Mouse (Mus musculus) bone marrow macrophage, adult 2 months (primary cell): ENCODE data around the gene Mfap1a. TPM values are rescaled to one million over a fixed set of nuclear protein-coding genes. Genes with fewer than 3 reads are reported as not detected.
"Not testable (repeated sequence)": the region's sequence is repeated elsewhere in the genome, so short reads cannot be mapped to it uniquely, and the experiment has no call there.

Source experiments
- H3K27ac ChIP-seq: 2 replicates; pipeline ENCODE4 v1.5.1; 2012; ENCODE audit warnings: low read depth, low read length; ENCODE audit not compliant: insufficient read depth
- H3K4me1 ChIP-seq: 2 replicates; pipeline ENCODE4 v1.6.1; 2012; ENCODE audit warnings: low read length; ENCODE audit not compliant: control insufficient read depth, insufficient read depth
- H3K4me3 ChIP-seq: 2 replicates; pipeline ENCODE4 v1.5.1; 2012; ENCODE audit warnings: mild to moderate bottlenecking, low read length, moderate library complexity; ENCODE audit not compliant: insufficient read depth
- CTCF ChIP-seq: IDR thresholded peaks from 2 replicates; pipeline ENCODE4 v1.5.1; 2012; ENCODE audit warnings: low read depth, mild to moderate bottlenecking, low read length, moderate library complexity
- POLR2A ChIP-seq: IDR thresholded peaks from 2 replicates; pipeline ENCODE4 v1.6.1; 2012; ENCODE audit warnings: mild to moderate bottlenecking, low read depth, low read length, borderline replicate concordance
- polyA plus RNA-seq: library from polyadenylated mRNA; stranded (reverse); fragments of >200 nt; gene quantifications from 2 replicates; pipeline ENCODE4 v1.2.4, GENCODE M21; 2012; ENCODE audit not compliant: missing spikeins, insufficient read depth, insufficient read length

Gene Mfap1a
- 24.8 and 25.4 TPM in 2 replicates for polyA plus RNA-seq

GRCm38 (mm10) chr2:121505942-121506882, at the start of gene Mfap1a, which contains the start of gene Wdr76:
Gene Mfap1a (minus strand): TSS chr2:121506665.
Gene Wdr76 (plus strand): TSS chr2:121506723.
- not testable (repeated sequence) for H3K4me1 ChIP-seq
- H3K4me3 ChIP-seq = peak within 1 kb of the TSS; percentile 81
- peak within 1 kb of the TSS; percentile 63 for H3K27ac ChIP-seq

- Histone ChIP-seq H3K4me3 (no peak overlapping the region), H3K27ac (no peak overlapping the region), H3K4me1 (no peaks in the 10 kb centered on the region)
- TF ChIP-seq POLR2A (no peak), CTCF (no peak)
Observed at GRCm38 (mm10) chr2:121551271-121551670, 44.8 kb upstream of the Mfap1a start.

DNA sequence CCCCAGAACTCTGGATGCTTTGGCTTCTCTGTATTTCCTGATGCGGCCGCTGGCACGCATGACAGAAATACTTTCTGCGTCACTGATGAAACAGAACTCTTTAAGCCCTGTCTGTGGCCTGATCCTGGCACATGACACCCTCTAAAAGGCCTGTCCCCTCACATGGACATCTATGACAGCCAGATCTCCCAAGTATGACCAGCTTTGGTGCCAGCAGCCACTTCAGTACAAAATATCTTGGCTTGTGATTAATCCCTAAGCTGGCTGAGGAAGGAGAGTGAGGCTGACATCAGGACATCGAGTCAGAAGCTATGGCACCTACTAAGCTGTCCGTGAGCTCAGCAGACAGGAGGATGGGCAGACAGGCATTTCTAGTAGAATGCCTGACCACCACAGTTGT, 43.2 kb upstream of the Mfap1a start:
- no peaks in the 10 kb centered on the region for H3K4me1 ChIP-seq
- TF ChIP-seq CTCF = no peak
- no peak for TF ChIP-seq POLR2A
- H3K4me3 ChIP-seq = no peak overlapping the region
- no peak overlapping the region for H3K27ac ChIP-seq

GRCm38 (mm10) chr2:121544829-121545228, 38.4 kb upstream of the Mfap1a start:
- Histone ChIP-seq H3K4me1 (no peaks in the 10 kb centered on the region), H3K27ac (no peak overlapping the region), H3K4me3 (no peak overlapping the region)
- TF ChIP-seq POLR2A (no peak), CTCF (no peak)

DNA sequence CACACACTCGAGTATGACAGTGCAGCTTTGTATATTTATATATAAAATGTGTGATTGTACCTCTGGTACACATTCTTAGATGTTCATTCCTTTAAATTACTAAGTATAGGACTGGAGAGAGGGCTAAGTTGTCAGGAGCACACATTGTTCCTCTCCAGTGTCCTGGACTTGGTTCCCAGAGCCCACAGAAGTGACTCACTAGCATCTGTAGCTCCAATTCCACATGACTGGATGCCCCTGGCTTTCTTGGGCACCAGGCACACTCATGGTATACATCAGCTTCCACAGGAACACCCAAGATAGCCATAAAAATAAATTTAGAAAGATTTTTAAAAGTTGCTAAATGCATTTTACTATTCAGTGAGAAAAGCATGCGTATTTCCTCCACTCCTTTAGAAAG, 18.6 kb upstream of the Mfap1a start:
- no peak for TF ChIP-seq CTCF
- Histone ChIP-seq H3K4me1 (no peaks in the 10 kb centered on the region), H3K27ac (no peak overlapping the region), H3K4me3 (no peak overlapping the region)

DNA sequence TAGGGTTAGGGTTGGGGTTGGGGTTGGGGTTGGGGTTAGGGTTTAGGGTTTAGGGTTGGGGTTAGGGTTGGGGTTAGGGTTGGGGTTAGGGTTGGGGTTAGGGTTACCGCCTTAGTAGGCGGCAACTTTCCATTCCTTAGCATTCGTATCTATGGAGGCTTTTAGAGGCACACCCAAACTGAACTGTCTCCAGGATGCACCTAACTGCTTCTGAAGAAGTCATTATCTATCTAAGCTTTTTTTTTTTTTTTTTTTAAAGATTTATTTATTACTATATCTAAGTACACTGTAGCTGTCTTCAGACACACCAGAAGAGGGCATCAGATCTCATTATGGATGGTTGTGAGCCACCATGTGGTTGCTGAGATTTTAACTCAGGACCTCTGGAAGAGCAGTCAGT, 16.4 kb upstream of the Mfap1a start:
- not testable (repeated sequence) for H3K27ac ChIP-seq, H3K4me3 ChIP-seq, H3K4me1 ChIP-seq

- TF ChIP-seq POLR2A (no peak), CTCF (no peak)
Observed at GRCm38 (mm10) chr2:121522006-121522405, 15.5 kb upstream of the Mfap1a start.

GRCm38 (mm10) chr2:121518711-121519110, 12.2 kb upstream of the Mfap1a start:
- H3K4me3 ChIP-seq, H3K27ac ChIP-seq, H3K4me1 ChIP-seq: not testable (repeated sequence)

More at GRCm38 (mm10) chr2:121522006-121522405, 15.5 kb upstream of the Mfap1a start:
- no peak overlapping the region for H3K27ac ChIP-seq
- no peak overlapping the region for H3K4me3 ChIP-seq
- H3K4me1 ChIP-seq = no peaks in the 10 kb centered on the region

- no peak overlapping the region for H3K4me3 ChIP-seq
- TF ChIP-seq POLR2A (no peak), CTCF (no peak)
- no peak overlapping the region for H3K27ac ChIP-seq
- peaks cover 4% of the 10 kb centered on the region for H3K4me1 ChIP-seq
Observed at GRCm38 (mm10) chr2:121518106-121518505, 11.6 kb upstream of the Mfap1a start.

DNA sequence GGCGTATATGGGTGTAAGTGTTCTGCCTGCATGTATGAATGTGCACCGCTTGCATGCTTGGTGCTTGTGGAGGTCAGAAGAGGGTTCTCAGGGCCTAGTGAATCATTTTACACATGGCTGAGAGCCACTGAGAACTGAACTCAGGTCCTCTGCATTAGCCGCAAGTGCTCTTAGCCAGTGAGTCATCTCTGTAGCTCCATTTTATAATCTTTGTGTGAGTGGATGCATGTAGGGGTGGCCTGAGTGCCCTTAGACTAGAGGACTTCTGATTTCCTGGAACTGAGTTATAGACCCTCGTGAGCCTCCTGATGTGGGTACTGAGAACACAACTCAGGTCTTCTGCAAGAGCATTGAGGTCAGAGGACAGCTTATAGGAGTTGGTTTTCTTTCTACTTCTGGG, 7.7 kb upstream of the Mfap1a start:
- TF ChIP-seq POLR2A (no peak), CTCF (no peak)
- peaks cover 6% of the 10 kb centered on the region for H3K4me1 ChIP-seq
- no peak overlapping the region for H3K27ac ChIP-seq
- H3K4me3 ChIP-seq = no peak overlapping the region

GRCm38 (mm10) chr2:121512991-121513765, 6.7 kb upstream of the Mfap1a start:
- not testable (repeated sequence) for H3K4me1 ChIP-seq, H3K27ac ChIP-seq, H3K4me3 ChIP-seq
